Mouse (Mus musculus): ENCODE results near the gene Gpm6b.

DNA sequence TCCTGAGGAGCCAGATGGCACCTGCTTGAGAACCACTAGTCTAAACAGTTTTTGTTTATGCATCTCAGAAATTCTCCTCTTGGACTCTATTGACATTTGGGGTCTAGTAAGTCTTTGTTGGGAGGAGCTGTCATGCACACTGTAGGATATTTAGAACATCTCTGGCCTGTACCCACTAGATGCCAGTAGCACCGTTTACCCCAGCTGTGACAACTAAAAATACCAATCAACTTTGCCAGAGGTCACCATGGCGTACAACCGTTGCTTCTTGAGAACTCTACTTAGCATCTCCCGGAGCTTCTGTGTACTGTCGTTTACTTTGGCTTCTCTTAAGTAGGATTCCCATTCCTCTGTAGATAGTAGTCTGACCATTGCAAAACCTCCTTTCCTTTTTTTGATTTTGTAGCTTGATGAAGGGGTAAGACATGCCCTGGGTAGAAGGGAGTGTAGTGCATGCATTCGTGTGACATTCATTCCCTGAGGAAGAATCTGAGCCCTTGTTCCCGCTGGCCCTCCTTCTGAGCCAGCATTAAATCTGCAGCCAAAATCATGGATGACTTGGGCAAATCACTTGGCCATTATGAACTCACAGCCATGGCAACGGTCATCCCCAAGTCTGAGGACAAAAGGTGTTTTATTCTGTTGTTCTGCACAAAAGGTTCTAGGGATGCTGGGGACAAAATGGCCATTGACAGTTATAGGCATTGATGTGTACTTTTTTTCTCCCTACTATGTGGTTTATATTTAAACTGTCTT is 126.9 kb downstream of the Gpm6b start:
- TF ChIP-seq CTCF (IDR thresholded peaks at IDR 0.05; ENCODE audit: borderline replicate concordance, insufficient read depth, low read depth, low read length), result no peak
- TF ChIP-seq POLR2A (IDR thresholded peaks at IDR 0.05; ENCODE audit: borderline replicate concordance, insufficient read depth, low read length), result no peak
